Mouse (Mus musculus): ENCODE measurements around the gene Per2.

DNA sequence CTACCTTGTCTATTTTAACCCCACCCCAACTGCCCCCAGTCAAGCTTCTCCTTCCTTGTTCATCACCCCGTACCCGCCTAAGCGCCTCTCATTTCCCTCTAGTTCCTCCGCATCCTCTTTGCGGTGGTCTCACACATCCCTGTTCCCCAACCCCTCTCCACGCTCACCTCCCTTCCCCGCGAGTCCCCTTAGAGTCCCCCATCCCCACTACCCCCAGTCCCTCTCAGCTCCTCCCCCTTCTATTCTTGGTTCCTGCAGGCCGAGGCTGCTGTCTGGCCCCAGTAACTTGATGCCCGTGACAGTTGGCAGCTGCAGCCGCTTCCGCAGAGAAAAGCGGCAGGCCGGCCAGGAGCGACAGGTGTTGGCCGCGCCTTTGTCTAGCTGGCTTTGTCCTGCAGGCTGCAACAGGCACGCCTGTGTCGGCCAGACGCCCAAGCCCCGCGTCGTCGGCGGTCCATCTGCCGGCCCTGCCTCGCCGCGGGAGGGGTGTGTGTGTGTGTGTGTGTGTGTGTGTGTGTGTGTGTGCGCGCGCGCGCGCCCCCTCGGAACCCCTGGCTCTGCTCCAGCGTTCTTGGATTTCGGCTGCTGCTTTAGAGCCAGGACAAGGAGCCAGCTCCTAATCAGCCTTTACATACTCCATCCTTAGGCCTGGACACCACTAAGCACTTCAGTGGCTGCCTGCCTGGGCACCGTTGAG, 45.1 kb downstream of the Per2 start, which contains the start of gene Hes6:
- no peak for TF ChIP-seq FOSL1 (IDR thresholded peaks at IDR 0.05; ENCODE audit: insufficient read depth, low read length, poor library complexity, severe bottlenecking)
- no peak for TF ChIP-seq CTCF (IDR thresholded peaks at IDR 0.05; ENCODE audit: control insufficient read depth, insufficient read depth, insufficient read length)
- peak; percentile 97 for TF ChIP-seq MYOD1 (IDR thresholded peaks at IDR 0.05; ENCODE audit: control insufficient read depth, insufficient read length, low read depth)
- peak; percentile 64 for TF ChIP-seq MAX (IDR thresholded peaks at IDR 0.05)
